Mouse (Mus musculus) midbrain, embryonic 10.5 days (tissue): ENCODE results near the gene D430042O09Rik. TPM values are rescaled to one million over a fixed set of nuclear protein-coding genes. Genes with fewer than 3 reads are reported as not detected.

Experiments
- DNase-seq: peaks from one replicate; pipeline ENCODE4 v3.0.0-alpha.2; 2017; ENCODE audit warnings: low spot score
- H3K27ac ChIP-seq: fragments of 300-500 bp; sonication (generic); replicated peaks from 2 replicates; pipeline ENCODE4 v1.5.1; 2016; ENCODE audit warnings: mild to moderate bottlenecking
- H3K27me3 ChIP-seq: fragments of 300-500 bp; sonication (generic); 2 replicates; pipeline ENCODE4 v1.6.1; 2016; ENCODE audit warnings: low read depth, mild to moderate bottlenecking; ENCODE audit not compliant: poor library complexity, severe bottlenecking
- H3K36me3 ChIP-seq: fragments of 300-500 bp; sonication (generic); 2 replicates; pipeline ENCODE4 v1.6.1; 2016; ENCODE audit warnings: mild to moderate bottlenecking, moderate library complexity
- H3K4me1 ChIP-seq: fragments of 300-500 bp; sonication (generic); 2 replicates; pipeline ENCODE4 v1.6.1; 2016
- H3K4me3 ChIP-seq: fragments of 300-500 bp; sonication (generic); 2 replicates; pipeline ENCODE4 v1.5.1; 2016; ENCODE audit warnings: mild to moderate bottlenecking, moderate library complexity
- H3K9me3 ChIP-seq: fragments of 300-500 bp; sonication (generic); replicated peaks from 2 replicates; pipeline ENCODE4 v1.6.1; 2016; ENCODE audit warnings: mild to moderate bottlenecking
- WGBS: fragments of 180-500 bp; shearing (Covaris S2); methylation state at CpG from one replicate; pipeline ENCODE4 v1.1.7; 2016; 5-methylcytosine and 5-hydroxymethylcytosine counted together
- polyA plus RNA-seq: library from polyadenylated mRNA; unstranded; fragments of >200 nt; fragmentation: Nextera tagmentation; extraction: Ambion mirVana; gene quantifications from 2 replicates; pipeline ENCODE4 v1.2.1, GENCODE M21; 2016

Gene D430042O09Rik
- polyA plus RNA-seq, 1 experiment from 2014 or later: 8.8 TPM

DNA sequence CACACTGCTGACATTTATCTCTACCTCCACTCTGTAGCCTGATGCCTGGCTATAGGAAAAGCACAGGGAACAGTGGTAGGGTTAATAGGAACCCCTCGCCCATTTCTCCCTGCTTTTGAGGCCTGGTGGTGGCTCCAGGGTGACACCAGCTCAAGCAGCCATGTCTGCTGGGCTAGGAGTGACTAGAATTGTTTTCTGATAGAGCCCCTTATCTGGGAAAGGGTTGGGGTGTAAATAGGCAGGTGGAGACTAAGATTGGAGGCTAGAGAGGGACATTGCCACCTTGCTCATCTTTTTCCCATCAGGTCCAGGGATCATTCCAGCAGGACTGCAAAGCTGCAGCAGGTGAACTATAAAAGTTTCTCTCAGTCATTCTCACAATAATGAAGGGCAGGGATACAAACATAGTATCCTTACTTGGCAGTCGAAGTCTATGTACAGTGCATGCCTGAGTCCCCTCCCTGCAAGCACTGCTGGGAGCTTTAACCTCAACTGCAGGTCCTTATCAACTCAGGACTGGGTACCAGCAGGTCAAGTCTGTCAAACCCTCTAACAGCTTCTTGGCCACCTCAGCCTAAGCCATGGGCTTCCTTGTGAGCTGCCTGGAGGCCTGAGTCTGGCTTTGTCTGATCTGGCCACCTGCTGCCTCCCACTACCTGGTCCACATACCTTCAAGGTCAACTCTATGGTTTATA lies 39.1 kb downstream of the D430042O09Rik start:
- H3K4me1 ChIP-seq: no peaks in the 10 kb centered on the region
- no peaks in the 10 kb centered on the region for H3K36me3 ChIP-seq
- H3K27me3 ChIP-seq: no peaks in the 10 kb centered on the region
- WGBS: 88% methylated on average over 2 of the region's 2 CpGs
- no peak overlapping the region for H3K27ac ChIP-seq
- no peaks in the 10 kb centered on the region for H3K9me3 ChIP-seq
- DNase-seq: no peak
- H3K4me3 ChIP-seq: no peak overlapping the region

DNA sequence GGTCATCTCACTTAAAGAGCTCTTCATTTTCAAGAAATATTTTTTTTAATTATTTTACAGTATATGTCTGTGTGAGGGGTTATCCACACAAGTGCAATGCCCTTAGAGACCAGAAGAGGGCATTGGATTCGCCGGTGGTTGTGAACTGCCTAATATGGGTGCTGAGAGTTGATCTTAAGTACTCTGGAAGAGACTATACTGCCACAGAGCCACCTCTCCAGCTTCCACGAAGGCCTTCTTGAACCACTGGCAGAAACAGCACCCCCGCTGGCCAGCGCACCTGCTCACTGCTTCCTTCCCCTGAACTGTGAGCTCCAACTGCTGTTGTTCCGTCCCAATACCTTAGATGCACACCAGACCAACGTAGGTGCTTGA lies 39.6 kb downstream of the D430042O09Rik start:
- DNase-seq: no peak
- 61% methylated on average over 7 of the region's 7 CpGs for WGBS
- no peak overlapping the region for H3K27ac ChIP-seq

DNA sequence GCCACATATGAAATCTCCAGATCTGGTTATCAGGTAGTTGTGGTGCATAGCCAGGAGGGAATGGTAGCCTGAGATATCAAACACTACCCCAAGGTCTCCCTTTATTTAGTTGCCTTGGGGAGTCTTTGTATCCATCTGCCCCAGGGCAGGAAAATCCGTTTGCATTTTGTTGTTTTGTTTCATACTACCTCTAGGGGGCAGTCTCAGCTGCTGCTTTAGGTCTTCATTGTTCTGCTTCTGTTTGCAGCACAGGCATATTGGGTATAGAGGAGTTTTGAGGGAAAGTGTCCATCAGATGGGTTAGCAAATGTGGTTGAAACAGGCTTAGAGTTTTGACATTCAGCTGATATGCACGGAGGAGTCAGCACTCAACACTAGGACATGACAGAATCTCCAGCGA lies 40.5 kb downstream of the D430042O09Rik start:
- no peak for DNase-seq
- Histone ChIP-seq H3K4me1 (no peaks in the 10 kb centered on the region), H3K4me3 (no peak overlapping the region), H3K27me3 (no peaks in the 10 kb centered on the region), H3K9me3 (no peaks in the 10 kb centered on the region), H3K27ac (no peak overlapping the region), H3K36me3 (no peaks in the 10 kb centered on the region)
- WGBS: 51% methylated on average over 3 of the region's 3 CpGs

More for the DNA sequence above, 39.6 kb downstream of the D430042O09Rik start:
- Histone ChIP-seq H3K4me1 (no peaks in the 10 kb centered on the region), H3K9me3 (no peaks in the 10 kb centered on the region), H3K36me3 (no peaks in the 10 kb centered on the region), H3K4me3 (no peak overlapping the region), H3K27me3 (no peaks in the 10 kb centered on the region)

DNA sequence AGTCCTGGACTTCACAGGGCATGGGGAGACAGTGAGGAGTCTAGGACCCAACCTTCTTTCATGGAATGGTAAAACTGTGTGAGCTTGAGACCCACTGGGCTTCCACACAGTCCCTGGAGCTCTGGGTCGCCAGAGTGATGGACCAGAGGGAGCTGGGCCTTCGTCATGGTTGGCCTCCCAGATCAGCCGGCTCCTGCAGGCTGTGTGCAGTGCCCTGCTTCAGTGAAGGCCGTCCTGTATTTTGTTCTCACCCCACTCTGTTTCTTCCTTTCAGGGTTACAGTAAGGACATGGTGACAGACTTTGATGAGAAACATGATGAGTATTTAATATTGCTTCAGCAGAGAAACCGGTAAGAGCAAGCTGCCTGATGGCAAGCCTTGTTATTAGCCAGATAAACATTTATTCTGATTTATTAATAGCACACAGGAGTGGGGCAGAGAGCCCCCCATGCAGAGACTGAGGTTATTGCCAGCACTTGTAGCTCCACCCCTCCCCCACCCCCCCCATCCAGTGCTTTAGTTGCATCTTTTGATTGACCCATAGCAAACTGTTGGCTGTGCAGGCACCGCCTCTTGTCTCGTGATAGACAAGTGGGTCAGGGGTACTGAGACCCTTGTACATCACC lies 45.1 kb downstream of the D430042O09Rik start:
- 85% methylated on average over 7 of the region's 7 CpGs for WGBS
- no peaks in the 10 kb centered on the region for H3K9me3 ChIP-seq
- H3K27ac ChIP-seq: no peak overlapping the region
- no peak overlapping the region for H3K4me3 ChIP-seq
- DNase-seq: no peak
- no peaks in the 10 kb centered on the region for H3K4me1 ChIP-seq
- no peaks in the 10 kb centered on the region for H3K27me3 ChIP-seq
- H3K36me3 ChIP-seq: 0 out of 2 replicates have a peak, but pooled peaks cover 6% of the 10 kb centered on the region

DNA sequence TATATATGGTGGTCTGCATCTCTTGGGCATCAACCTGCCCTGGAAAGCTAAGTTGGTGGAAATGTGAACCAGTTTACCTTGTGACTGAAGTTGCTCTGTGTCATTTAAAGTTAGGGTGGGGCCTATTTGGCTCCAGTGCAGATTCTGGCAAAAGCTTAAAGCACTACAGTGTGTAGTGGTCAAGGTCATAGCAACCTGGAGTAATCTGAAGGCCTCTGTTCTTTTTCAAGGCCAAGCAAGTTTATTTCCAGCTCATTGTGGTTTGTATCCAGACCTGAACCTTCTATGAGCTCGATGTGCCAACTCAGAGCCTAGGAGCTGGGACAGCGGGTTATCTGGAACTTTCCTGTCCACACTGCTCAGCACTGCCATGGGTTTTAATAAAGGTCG lies 45.6 kb downstream of the D430042O09Rik start:
- 90% methylated on average over 3 of the region's 3 CpGs for WGBS
- DNase-seq: no peak
- no peak overlapping the region for H3K27ac ChIP-seq

DNA sequence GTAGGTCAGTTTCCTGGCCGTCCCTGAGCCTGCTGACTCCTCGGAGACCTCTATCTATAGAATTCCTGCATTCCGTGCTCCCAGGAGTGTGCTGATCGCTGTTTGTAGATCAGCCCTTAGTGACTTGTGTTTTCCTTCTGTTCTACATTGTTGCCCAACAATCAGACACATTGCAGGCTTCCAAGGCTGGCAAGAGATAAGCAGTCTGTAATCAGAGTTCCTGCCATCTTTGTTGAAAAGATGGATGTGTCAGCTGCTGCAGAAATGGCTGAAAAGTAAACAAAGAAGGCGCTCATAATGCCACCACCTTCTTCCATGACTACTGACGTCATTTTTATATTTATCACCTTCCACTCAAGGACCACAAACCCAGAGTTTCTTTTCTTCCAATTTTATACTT lies 49.1 kb downstream of the D430042O09Rik start:
- WGBS: 89% methylated on average over 6 of the region's 6 CpGs
- no peaks in the 10 kb centered on the region for H3K9me3 ChIP-seq
- peaks cover 18% of the 10 kb centered on the region for H3K36me3 ChIP-seq
- no peak overlapping the region for H3K27ac ChIP-seq
- DNase-seq: no peak
- H3K27me3 ChIP-seq: no peaks in the 10 kb centered on the region; the same call in 1 of the 2 replicates
- no peaks in the 10 kb centered on the region for H3K4me1 ChIP-seq
- H3K4me3 ChIP-seq: no peak overlapping the region

More for the DNA sequence above, 45.6 kb downstream of the D430042O09Rik start:
- Histone ChIP-seq H3K36me3 (0 out of 2 replicates have a peak, but pooled peaks cover 6% of the 10 kb centered on the region), H3K27me3 (no peaks in the 10 kb centered on the region), H3K9me3 (no peaks in the 10 kb centered on the region), H3K4me3 (no peak overlapping the region), H3K4me1 (no peaks in the 10 kb centered on the region)

DNA sequence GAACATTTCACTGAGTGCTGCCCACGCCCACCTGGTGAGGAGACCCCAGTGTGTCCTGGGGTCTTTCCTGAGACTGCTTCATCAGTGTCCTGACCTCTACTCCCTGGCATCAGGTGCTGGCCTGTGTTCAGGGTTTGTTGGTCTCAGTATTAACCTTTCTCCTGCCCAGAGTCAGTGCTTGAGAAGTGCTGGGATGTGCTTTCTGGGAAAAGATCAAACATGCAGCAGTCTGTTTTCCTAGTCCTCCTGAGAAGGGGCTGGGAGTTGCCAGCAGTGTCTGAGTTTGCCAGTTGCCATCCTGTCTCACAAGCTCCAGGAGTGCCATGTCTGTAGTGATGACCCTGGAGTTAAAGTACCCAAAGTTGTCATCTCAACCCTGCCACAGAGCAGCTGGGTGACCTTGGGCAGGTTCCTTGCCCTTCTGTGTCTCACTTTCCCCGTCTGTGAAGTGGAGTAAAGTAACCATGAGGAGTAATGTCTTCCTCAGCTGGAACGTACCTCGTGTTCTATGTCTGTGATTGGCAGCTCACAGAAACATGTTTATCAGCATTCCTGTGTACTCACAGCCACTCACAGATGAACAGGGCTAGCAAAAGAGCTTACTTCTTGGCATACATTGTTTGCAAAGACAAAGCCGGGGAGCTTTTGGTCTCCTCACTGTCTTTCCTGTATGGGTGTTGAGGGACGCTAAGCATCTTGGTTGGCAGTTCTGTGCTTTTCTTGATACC lies 50.4 kb downstream of the D430042O09Rik start:
- no peak overlapping the region for H3K27ac ChIP-seq
- H3K27me3 ChIP-seq: no peaks in the 10 kb centered on the region; the same call in 1 of the 2 replicates
- no peaks in the 10 kb centered on the region for H3K9me3 ChIP-seq
- 85% methylated on average over 6 of the region's 6 CpGs for WGBS
- DNase-seq: no peak
- H3K4me3 ChIP-seq: no peak overlapping the region
- peaks cover 25% of the 10 kb centered on the region for H3K36me3 ChIP-seq
- H3K4me1 ChIP-seq: peaks cover 6% of the 10 kb centered on the region

DNA sequence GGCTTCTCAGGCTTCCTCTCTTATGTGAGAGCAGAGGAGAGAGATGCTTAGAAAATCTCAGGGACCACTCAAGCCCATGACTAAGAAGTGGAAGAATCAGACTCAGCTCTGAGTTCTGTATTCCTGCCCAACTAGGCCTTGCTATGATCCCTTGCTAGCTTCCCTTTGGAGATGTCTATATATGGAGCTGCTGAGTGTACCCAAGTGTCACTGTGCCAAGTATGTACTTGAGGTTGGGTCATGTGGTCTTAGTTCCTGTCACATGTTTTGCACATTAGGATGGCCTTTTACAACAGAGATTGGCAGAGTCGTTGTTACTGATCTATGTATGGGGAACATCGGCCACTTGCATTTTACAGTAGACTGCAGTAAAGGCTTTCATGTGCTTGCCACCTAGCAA lies 54.6 kb downstream of the D430042O09Rik start:
- H3K27me3 ChIP-seq: peaks cover 22% of the 10 kb centered on the region; the same call in 1 of the 2 replicates
- H3K36me3 ChIP-seq: peaks cover 19% of the 10 kb centered on the region
- H3K9me3 ChIP-seq: no peaks in the 10 kb centered on the region
- no peak overlapping the region for H3K4me3 ChIP-seq
- H3K4me1 ChIP-seq: peaks cover 15% of the 10 kb centered on the region
- no peak for DNase-seq
- no peak overlapping the region for H3K27ac ChIP-seq
- 94% methylated on average over 2 of the region's 2 CpGs for WGBS

DNA sequence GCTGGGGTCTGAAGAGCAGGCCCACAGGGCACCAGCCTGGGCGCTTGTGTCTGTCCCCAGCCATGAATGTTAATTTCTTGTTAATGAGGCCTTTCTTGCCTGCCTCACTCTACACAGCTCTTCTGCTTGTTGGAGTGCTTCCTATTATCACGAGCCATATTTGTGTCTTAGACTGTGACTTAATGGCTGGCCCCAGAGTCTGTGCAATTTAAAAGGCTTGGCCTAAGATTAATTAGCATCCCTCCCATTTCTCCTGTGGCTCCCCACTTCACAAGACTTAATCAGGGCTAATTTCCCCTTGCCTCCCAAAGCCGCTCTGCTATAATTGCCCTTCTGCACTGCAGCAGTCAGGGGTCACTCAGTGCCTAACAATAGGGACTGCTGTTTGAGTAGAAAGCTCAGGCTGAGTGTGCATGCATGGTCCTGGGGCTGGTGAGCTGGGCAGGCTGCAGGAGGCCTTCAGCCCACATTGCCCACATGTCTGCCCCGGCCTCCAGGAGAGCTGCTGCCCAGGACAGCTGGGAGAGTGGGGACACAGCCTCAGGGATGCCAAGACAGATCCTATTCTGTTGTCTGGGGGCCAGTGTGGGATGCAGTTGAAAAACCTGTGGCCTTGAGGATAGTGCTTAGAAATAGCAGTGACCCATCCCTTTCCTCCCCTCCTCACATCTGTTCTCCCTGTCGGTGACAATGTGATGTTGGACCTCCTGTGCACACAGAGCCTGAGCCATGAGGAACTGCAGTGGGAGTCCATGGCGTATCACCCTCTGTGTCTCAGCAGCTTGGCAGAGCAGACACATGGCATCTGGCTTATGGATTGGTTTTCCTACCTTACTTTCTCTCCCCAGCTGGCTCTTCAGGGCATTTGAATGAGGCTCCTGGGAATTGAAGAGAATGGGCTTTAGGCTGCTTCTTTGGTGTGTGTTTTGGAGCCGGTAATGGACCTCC lies 55.5 kb downstream of the D430042O09Rik start:
- Histone ChIP-seq H3K4me1 (peaks cover 15% of the 10 kb centered on the region), H3K36me3 (peaks cover 19% of the 10 kb centered on the region), H3K27ac (peak overlapping the region; percentile 43; the same call in 1 of the 2 replicates), H3K27me3 (peaks cover 22% of the 10 kb centered on the region; the same call in 1 of the 2 replicates), H3K4me3 (no peak overlapping the region), H3K9me3 (no peaks in the 10 kb centered on the region)
- 53% methylated on average over 7 of the region's 7 CpGs for WGBS
- DNase-seq: no peak

DNA sequence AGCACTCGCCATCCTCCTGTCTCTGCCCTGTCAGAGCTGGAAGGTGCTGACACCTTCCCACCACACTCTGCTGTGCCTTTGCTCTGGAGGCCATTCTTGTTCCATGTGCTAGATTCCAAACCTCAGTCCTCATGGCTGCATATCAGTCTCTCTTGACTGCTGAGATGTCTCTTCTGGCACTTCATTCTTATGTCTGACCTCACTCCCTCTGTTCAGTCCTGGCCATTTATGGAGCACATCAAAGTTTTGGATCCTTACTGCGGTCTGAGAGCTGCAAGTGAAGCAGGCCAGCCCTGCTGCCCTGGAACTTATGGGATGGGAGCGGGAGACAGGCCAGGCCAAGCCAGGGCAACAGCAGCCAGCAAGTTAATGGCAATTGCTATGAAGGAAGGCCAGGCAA lies 56.7 kb downstream of the D430042O09Rik start:
- DNase-seq: no peak
- H3K36me3 ChIP-seq: peaks cover 19% of the 10 kb centered on the region
- H3K4me1 ChIP-seq: peaks cover 15% of the 10 kb centered on the region
- H3K4me3 ChIP-seq: no peak overlapping the region
- 90% methylated on average over 3 of the region's 3 CpGs for WGBS
- peaks cover 22% of the 10 kb centered on the region; the same call in 1 of the 2 replicates for H3K27me3 ChIP-seq
- H3K27ac ChIP-seq: 0 out of 2 replicates have a peak overlapping the region, but pooled peaks have one; percentile 42
- H3K9me3 ChIP-seq: no peaks in the 10 kb centered on the region

DNA sequence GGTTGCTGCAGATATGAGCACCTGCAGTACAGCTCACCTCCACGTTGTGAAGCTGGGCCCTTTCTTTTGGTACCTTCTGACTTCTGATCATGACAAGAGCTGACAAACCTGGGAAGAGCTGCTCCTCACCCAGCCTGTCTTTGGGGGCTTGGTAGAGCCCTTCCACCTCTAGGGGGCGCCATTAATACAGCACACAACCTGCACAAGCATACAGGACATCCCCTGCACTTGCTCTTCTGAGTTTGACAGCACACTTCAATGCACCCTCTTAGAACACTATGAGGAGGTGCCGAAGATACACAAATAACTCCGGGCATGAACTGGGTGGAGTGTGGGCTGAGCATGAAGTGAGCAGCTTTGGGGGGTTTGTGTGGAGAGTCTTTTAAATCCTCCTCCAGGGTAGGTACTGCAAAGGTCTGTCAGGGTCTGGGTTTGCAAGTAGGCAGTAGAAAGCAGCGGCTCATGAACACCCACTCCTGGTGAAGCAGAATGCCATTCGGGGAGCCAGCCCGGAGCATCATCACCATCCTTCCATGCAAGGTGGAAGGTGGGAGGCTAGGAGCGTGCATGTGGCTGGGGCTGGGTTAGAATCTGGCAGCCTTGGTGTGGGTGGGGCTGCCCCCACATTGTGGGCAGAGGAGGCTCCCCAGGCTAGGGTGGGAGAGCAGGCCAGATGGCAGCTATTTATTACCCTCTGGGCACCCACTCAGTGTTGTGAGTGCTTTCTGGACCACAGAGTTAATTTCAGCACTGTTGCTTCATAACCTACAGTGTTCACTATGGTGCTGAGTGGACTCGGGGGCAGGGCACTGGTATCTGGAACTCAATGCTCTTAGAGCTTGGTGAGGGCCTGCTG lies 59.5 kb downstream of the D430042O09Rik start:
- WGBS: 74% methylated on average over 9 of the region's 9 CpGs
- H3K9me3 ChIP-seq: no peaks in the 10 kb centered on the region
- peaks cover 22% of the 10 kb centered on the region; the same call in 1 of the 2 replicates for H3K27me3 ChIP-seq
- peaks cover 12% of the 10 kb centered on the region for H3K36me3 ChIP-seq
- H3K27ac ChIP-seq: no peak overlapping the region
- no peak overlapping the region for H3K4me3 ChIP-seq
- peaks cover 15% of the 10 kb centered on the region for H3K4me1 ChIP-seq
- peak; percentile 53 for DNase-seq
